Mouse (Mus musculus) layer of hippocampus, postnatal 14 days (tissue): Measurements from ENCODE around the gene Dus4l. TPM values are rescaled to one million over a fixed set of nuclear protein-coding genes. Genes with fewer than 3 reads are reported as not detected.

Source experiments
- DNase-seq, 2 experiments: peaks; one replicate each; pipeline ENCODE4 v3.0.0; 2021 to 2022; ENCODE audit warnings: low spot score in 2 of 2, mixed read lengths in 1 of 2
- total RNA-seq, 2 experiments: library from RNA; stranded (reverse); gene quantifications; 2 replicates each; pipeline ENCODE4 v1.2.3; 2021

The Dus4l gene
- total RNA-seq, 2 experiments from 2014 or later: 7.7 to 9.1 TPM

- DNase-seq: no peak
Measured at GRCm38 (mm10) chr12:31594296-31594695, 60.3 kb downstream of the Dus4l start.

- no peak for DNase-seq
Measured at GRCm38 (mm10) chr12:31592011-31592410, 62.6 kb downstream of the Dus4l start.

Other genes starting within 250 kb of the Dus4l start
- 10 to 100 TPM; 20.6 to 24.3 TPM for gene Cbll1, start 155.2 kb downstream of the Dus4l start, total RNA-seq
- gene Slc26a4, start 94.9 kb downstream of the Dus4l start, total RNA-seq: 1 to 10 TPM; 8.3 to 8.4 TPM
- 10 to 100 TPM; 25.7 to 27.8 TPM for gene Bcap29, start 20.2 kb downstream of the Dus4l start, total RNA-seq
- 10 to 100 TPM; 58.9 to 62.8 TPM for gene Cog5, start within 50 bp of the Dus4l start, total RNA-seq
- gene Gpr22, start 59.1 kb upstream of the Dus4l start, total RNA-seq: 10 to 100 TPM; 68.4 to 69.0 TPM